Mouse (Mus musculus): Measurements from ENCODE around the gene Abl1.

Gene Abl1

DNA sequence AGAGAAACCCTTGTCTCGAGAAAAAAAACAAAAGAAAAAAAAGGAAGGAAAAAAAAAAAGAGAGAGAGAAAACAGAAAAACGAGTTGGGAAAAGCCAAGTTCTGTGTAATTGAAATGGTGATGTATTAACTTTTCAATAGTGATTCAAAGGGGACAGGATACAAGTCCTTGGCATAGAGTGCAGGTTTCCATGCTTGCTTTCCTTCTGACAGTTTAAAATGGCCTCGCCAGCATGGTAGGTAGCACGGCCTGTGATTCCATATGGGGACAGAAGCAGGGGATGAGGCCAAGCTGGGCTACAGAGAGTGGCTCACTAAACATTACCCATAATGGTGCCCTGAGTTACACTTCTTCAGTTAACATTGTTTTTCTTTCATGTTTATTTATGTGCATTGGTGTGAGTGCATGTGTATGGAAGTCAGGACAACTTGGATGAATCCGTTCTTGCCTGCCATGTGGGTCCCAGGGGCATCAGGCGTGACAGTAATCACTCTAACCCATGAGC lies 6.4 kb upstream of the Abl1 start:
- in situ Hi-C loops (cut with MboI, MseI) = loop anchor here in 1 of 2 experiments (5.0 to 10.0 kb wide), 2 partner anchors 103 to 199 kb away; no protein-coding TSS in a partner anchor

DNA sequence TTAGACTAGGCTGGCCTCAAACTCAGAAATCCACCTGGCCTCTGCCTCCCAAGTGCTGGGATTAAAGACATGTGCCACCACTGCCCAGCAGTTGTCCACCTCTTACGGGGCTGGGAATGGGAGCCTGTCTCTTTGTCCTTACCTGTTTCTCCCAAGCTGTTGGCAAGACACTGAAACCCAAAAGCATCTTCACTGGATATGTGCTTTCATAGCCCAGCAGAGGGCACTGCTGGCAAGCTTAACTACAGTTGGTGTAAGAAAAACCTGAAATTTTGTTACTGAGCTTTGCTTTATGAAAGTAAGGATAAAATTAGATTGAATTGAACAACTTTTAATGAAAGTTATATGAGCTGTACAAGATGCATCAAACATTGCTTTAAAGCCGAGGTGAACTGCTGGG lies 4.5 kb upstream of the Abl1 start:
- in situ Hi-C loops (cut with MboI, MseI) = loop anchor here in 1 of 2 experiments (5.0 to 10.0 kb wide), 2 partner anchors 101 to 201 kb away; no protein-coding TSS in a partner anchor

DNA sequence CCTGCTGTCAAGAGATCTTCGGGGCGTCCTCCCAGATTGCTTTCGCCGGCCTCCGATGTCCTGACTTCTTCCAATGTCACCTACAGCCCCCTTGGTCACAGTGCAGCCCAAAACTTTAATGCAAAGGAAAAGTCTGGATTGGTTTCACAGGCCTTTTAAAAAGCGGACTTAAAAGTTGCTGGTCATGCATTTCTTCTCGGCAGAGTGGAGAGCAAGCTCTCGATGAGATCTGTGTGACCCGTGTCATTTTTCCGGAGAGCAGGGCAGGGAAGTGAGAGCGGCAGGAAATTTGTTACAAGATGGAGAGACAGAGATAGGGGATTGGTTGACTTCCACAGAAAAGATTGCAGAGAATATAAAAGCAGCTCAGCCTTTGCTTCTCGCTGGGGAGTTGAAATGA lies 869 bp downstream of the Abl1 start:
- in situ Hi-C loops (cut with MboI, MseI) = loop anchor here (5.0 to 10.0 kb wide), 2 partner anchors 96 to 98 kb away; no protein-coding TSS in a partner anchor

DNA sequence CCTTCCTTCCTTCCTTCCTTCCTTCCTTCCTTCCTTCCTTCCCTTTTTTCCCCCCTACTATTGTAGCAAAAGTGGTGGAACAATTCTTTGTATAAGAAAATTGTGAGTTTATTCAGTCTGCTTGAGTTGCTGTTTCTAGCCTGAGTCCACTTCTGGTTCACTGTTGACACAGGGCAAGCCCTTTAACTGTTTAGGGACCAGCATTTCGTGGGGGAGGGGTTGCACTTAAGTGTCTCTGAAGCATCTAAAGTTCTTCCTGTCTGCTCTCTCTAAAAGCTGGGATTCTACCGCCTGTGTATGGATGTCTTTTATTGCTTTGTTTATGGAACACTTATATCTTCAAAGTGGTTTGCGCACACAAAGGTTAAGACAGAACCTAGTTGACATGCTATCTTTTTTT lies 1.9 kb downstream of the Abl1 start:
- in situ Hi-C loops (cut with MboI, MseI) = no loop called here

- in situ Hi-C loops (cut with MboI, MseI) = no loop called here
These were observed 10.0 kb downstream of the Abl1 start for GRCm38 (mm10) chr2:31698209-31698608.

DNA sequence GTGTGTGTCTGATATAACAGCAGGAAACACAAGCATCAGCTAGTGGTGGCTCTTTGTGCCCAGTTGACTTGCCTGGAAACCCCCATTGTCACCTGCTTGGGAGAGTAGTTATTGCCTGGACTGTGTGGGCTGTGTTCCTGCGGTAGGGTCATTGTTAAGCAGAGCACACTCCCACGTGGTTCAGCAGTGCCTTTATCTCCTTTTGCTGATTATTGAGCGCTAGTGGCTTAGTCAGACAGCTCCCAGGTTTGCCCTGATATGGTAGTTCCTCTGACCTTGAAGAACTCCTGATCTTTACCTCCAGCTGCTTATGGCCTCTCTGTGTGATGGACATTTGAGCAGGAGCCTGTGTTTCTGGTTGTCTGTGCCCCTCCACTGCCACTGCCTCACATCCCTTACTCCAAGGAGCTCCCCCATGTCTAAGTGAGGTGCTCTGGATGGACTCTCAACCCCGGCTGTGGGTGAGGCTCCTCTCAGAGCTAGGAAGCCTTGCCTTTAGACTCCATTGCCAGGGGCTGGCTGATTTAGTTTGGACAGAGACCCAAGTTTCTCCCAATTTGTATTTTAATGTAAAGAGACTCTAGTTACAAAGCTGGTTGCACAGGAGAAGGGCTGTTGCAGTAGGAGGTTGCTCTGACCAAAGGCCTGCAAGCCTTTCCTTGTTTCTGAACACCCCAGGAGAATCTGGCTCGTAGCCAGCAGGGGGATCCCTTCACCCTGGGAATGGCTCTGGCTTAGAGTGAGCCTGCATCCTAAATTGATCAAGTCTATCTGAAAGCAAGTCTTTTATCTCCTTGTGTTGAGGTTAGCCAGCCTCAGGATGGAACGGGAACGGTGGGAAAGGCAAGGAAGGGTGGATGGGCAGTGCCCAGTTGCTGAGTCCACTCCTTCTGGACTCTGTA lies 12.6 kb downstream of the Abl1 start:
- in situ Hi-C loops (cut with MboI, MseI) = no loop called here

GRCm38 (mm10) chr2:31703226-31703625 lies 15.1 kb downstream of the Abl1 start:
- in situ Hi-C loops (cut with MboI, MseI) = no loop called here

- in situ Hi-C loops (cut with MboI, MseI) = no loop called here
These were observed 17.7 kb downstream of the Abl1 start for GRCm38 (mm10) chr2:31705914-31706313.

- in situ Hi-C loops (cut with MboI, MseI) = no loop called here
These were observed 18.4 kb downstream of the Abl1 start for GRCm38 (mm10) chr2:31706531-31706930.

- in situ Hi-C loops (cut with MboI, MseI) = loop anchor here (5.0 to 10.0 kb wide), 2 partner anchors 62 to 70 kb away; no protein-coding TSS in a partner anchor
These were observed 24.5 kb downstream of the Abl1 start for GRCm38 (mm10) chr2:31712716-31713115.

DNA sequence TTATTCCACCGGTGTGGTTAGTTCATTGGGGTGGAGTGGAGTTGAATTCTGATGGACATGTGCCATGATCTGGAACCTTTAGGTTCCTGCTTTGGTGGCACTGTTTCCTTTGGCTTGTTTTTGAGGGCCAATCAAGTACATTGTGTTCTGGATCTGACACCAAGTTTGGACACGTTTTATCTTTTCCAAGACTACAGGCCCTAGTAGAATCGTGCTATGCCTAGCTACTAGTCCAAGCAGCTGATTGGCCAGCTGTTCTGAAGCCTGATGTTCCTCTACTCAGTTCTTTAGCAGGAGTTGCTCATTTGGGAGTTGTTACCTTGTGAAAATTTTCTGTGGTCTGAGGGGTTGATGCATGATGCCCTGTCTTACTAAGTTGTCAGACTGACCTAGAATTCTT lies 25.6 kb downstream of the Abl1 start:
- in situ Hi-C loops (cut with MboI, MseI) = loop anchor here (5.0 to 10.0 kb wide), 2 partner anchors 61 to 68 kb away; no protein-coding TSS in a partner anchor

GRCm38 (mm10) chr2:31714780-31715179 lies 26.6 kb downstream of the Abl1 start:
- in situ Hi-C loops (cut with MboI, MseI) = loop anchor here (5.0 to 10.0 kb wide), 3 partner anchors 60 to 78 kb away; no protein-coding TSS in a partner anchor

GRCm38 (mm10) chr2:31715985-31716384 lies 27.8 kb downstream of the Abl1 start:
- in situ Hi-C loops (cut with MboI, MseI) = loop anchor here in 1 of 2 experiments (5.0 to 10.0 kb wide), 2 partner anchors 59 to 76 kb away; no protein-coding TSS in a partner anchor

DNA sequence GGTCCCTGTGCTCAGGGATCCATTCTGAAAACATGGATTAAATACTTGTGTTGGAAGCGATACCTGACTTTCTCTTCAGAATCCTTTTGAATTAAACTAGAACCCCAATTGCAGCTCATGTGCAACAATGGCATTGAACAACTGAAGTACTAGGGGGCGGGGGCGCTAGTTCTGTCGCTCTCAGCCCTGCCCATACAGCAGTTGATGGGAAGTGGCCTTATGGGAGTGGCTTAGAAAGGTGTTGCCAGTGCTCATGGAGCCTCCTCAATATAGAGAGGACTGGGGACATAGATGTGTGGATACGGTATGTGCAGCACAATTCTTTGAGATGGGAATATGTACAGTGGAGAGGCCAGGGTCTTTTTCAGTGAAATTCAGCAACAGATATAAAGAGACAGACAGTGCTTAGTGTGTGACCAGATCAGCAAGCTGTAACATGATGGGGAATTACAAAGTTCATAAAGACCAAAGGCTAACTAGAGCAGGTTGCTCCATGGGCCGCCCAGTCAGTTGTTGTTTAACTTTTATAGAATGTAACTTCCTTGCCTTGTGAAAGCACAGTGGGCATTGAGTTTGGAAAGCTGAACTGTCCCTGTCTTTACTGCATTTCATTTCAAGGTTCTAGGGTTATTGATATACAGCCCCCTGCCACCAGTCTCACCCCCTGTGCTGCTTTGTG lies 31.2 kb downstream of the Abl1 start:
- in situ Hi-C loops (cut with MboI, MseI) = loop anchor here in 1 of 2 experiments (5.0 to 10.0 kb wide), 2 partner anchors 55 to 73 kb away; no protein-coding TSS in a partner anchor

DNA sequence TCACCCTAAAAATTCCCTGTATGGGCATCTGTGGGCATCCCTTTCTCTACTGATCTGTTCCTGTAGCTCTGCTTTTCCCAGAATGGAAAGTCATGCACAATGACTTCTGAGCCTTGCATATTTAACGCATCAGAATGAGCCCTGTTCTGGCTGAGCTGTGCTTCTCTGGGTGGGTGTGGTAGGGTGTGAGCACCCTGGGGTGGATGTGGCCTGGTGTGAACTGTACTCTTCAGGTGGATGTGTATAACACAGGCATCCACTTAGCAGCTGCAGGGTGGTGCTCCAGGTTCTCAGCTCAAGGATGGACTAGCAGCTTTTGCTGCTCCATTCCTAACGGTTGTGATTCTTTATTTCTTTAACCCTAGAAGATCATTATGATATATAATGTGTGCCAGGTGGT lies 31.8 kb downstream of the Abl1 start:
- in situ Hi-C loops (cut with MboI, MseI) = loop anchor here in 1 of 2 experiments (5.0 to 10.0 kb wide), 2 partner anchors 55 to 72 kb away; no protein-coding TSS in a partner anchor

GRCm38 (mm10) chr2:31720783-31721182 lies 32.6 kb downstream of the Abl1 start:
- in situ Hi-C loops (cut with MboI, MseI) = no loop called here

GRCm38 (mm10) chr2:31724730-31725490 lies 36.7 kb downstream of the Abl1 start:
- in situ Hi-C loops (cut with MboI, MseI) = no loop called here

DNA sequence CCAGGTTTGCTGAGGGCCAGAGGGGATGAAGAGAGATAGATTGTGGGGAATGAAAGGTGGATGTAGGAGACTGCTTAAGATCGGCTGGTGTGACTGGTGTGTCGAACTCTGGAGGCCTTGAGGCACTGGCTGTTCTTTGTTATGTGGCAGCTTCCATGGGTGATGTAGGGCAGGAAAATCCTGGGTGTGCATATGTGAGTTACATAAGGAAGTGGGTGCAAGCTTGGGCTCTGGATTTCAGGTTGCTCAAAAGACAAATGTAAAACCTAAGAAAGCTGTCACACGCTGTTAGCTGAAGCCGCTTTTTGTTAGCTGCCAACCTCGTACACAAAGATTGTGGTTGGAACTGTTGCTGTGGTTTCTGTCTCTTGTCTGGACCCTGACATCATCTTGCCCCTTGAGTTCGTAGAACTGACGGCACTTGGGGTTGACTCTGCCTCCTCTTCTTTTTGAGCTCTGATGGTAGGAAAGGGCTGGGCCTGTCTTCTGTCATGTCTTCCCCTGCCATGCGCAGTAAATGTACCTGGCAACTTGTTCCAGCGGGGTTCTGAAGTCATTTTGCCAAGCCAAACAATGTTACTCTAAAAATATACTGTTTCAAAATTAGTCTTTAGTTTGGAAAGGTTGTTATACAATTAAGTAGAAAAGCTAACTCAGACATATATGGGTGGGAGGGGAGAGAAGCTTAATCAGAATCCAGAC lies 39.6 kb downstream of the Abl1 start:
- in situ Hi-C loops (cut with MboI, MseI) = no loop called here

GRCm38 (mm10) chr2:31730640-31731039 lies 42.5 kb downstream of the Abl1 start:
- in situ Hi-C loops (cut with MboI, MseI) = no loop called here

DNA sequence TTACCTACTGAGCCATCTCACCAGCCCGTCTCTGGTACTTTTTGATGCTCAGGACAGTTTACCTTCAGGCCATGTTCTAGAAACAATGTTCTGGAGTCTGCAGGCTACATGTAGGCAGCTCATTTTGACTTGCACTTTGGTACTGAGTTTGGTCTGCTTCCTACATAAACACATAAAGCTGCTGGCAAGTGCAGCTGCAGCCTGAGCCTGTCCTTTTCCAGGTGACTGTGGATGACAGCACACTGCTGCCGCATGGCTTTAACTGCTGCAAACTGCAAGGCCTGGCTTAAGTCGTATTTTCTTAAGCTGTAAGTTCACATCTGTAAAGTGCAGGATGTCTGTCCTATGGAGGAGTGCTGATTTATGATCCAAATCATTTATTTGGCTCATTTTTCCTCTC lies 44.3 kb downstream of the Abl1 start:
- in situ Hi-C loops (cut with MboI, MseI) = no loop called here

Data from T-helper 17 cell (primary cell).